Mouse (Mus musculus) macrophage (primary cell): Measurements from ENCODE around the gene Tbcb. TPM values are rescaled to one million over a fixed set of nuclear protein-coding genes. Genes with fewer than 3 reads are reported as not detected.

Experiments used
- H3K27ac ChIP-seq: fragments of 350-480 bp; formaldehyde crosslinking; 2 replicates; pipeline ENCODE4 v1.9.0; 2021
- H3K36me3 ChIP-seq: fragments of 350-480 bp; formaldehyde crosslinking; 2 replicates; pipeline ENCODE4 v1.9.0; 2021; ENCODE audit errors: inconsistent target
- H3K4me3 ChIP-seq: fragments of 350-480 bp; formaldehyde crosslinking; 2 replicates; pipeline ENCODE4 v1.9.0; 2021; ENCODE audit errors: inconsistent target
- H3K79me2 ChIP-seq: fragments of 350-480 bp; formaldehyde crosslinking; 2 replicates; pipeline ENCODE4 v1.9.0; 2021; ENCODE audit errors: inconsistent target
- WGBS: methylation state at CpG from one replicate; pipeline ENCODE4 v1.1.7; 2026; ENCODE audit warnings: inconsistent platforms; ENCODE audit not compliant: missing documents; 5-methylcytosine and 5-hydroxymethylcytosine counted together
- polyA plus RNA-seq: library from polyadenylated mRNA; stranded (reverse); fragments of 250-400 nt; gene quantifications from 3 replicates; pipeline ENCODE4 v1.2.4, GENCODE M21; 2018; ENCODE audit warnings: inconsistent platforms
- total RNA-seq, 78 experiments: library from RNA; depleted of rRNA; stranded (reverse); fragments of 250-400 nt; gene quantifications; 1 replicate in 9 of 78; 2 replicates in 24 of 78; 3 replicates in 43 of 78; 4 replicates in 2 of 78; pipeline ENCODE4 v1.2.4; 2018; ENCODE audit warnings: inconsistent platforms in 56 of 78

The Tbcb gene
- total RNA-seq (2018; cell fraction: chromatin; rRNA removed), result 10 to 100 TPM in 16 of 26 experiments, 1 to 10 TPM in 10; 1.5 to 38.8 (median 16.7) TPM
- total RNA-seq (2018; cell fraction: cytosol; rRNA removed), result 100 to 1,000 TPM; 112 to 180 (median 145) TPM
- total RNA-seq (2018; cell fraction: nucleus; rRNA removed), result 10 to 100 TPM; 21.5 to 67.9 (median 38.3) TPM
- 57.6 to 136 TPM (median 89.3 TPM) in 3 replicates for polyA plus RNA-seq

- 1% methylated on average over 67 of the region's 67 CpGs for WGBS
- Histone ChIP-seq H3K79me2 (peaks cover 17% of the 10 kb centered on the region), H3K36me3 (peaks cover 11% of the 10 kb centered on the region), H3K4me3 (peak within 1 kb of the TSS; percentile 97), H3K27ac (peak within 1 kb of the TSS; percentile 84)
These were observed at the start of gene Tbcb, which contains the start of gene Polr2i for GRCm38 (mm10) chr7:30231669-30232454. TSS of gene Tbcb (minus strand) at chr7:30232272. TSS of gene Polr2i (plus strand) at chr7:30231948.

- H3K4me3 ChIP-seq, result no peak overlapping the region
- no peaks in the 10 kb centered on the region for H3K36me3 ChIP-seq
- no peak overlapping the region for H3K27ac ChIP-seq
- 97% methylated on average over 3 of the region's 4 CpGs for WGBS
- H3K79me2 ChIP-seq, result peaks cover 27% of the 10 kb centered on the region
These were observed 49.5 kb upstream of the Tbcb start for GRCm38 (mm10) chr7:30281522-30281921.

GRCm38 (mm10) chr7:30280670-30281138 is 48.6 kb upstream of the Tbcb start:
- WGBS, result 0% methylated on average over 20 of the region's 20 CpGs
- no peaks in the 10 kb centered on the region for H3K36me3 ChIP-seq
- peaks cover 35% of the 10 kb centered on the region for H3K79me2 ChIP-seq
- H3K4me3 ChIP-seq, result peak overlapping the region; percentile 64
- peak overlapping the region; percentile 98 for H3K27ac ChIP-seq

GRCm38 (mm10) chr7:30279951-30280669 is 48.0 kb upstream of the Tbcb start, which contains the start of the genes Thap8 and Wdr62:
TSS of gene Thap8 (plus strand) at chr7:30280094.
TSS of gene Wdr62 (minus strand) at chr7:30280419.
- Histone ChIP-seq H3K27ac (peak within 1 kb of the TSS; percentile 98), H3K79me2 (peaks cover 41% of the 10 kb centered on the region), H3K36me3 (no peaks in the 10 kb centered on the region), H3K4me3 (peak within 1 kb of the TSS; percentile 64)
- 1% methylated on average over 48 of the region's 49 CpGs for WGBS

GRCm38 (mm10) chr7:30279536-30279935 is 47.5 kb upstream of the Tbcb start:
- no peaks in the 10 kb centered on the region for H3K36me3 ChIP-seq
- peak overlapping the region; percentile 98 for H3K27ac ChIP-seq
- 3% methylated on average over 6 of the region's 6 CpGs for WGBS
- peak overlapping the region; percentile 64 for H3K4me3 ChIP-seq
- peaks cover 47% of the 10 kb centered on the region for H3K79me2 ChIP-seq

GRCm38 (mm10) chr7:30278911-30279310 is 46.8 kb upstream of the Tbcb start:
- H3K4me3 ChIP-seq, result peak overlapping the region; percentile 64
- peaks cover 50% of the 10 kb centered on the region for H3K79me2 ChIP-seq
- H3K27ac ChIP-seq, result peak overlapping the region; percentile 98
- 39% methylated on average over 2 of the region's 2 CpGs for WGBS
- no peaks in the 10 kb centered on the region for H3K36me3 ChIP-seq

- Histone ChIP-seq H3K79me2 (peaks cover 50% of the 10 kb centered on the region), H3K27ac (no peak overlapping the region), H3K4me3 (no peak overlapping the region), H3K36me3 (peaks cover 27% of the 10 kb centered on the region; the same call in 1 of the 2 replicates)
- 95% methylated on average over 6 of the region's 6 CpGs for WGBS
These were observed 42.3 kb upstream of the Tbcb start for GRCm38 (mm10) chr7:30274383-30274782.

- Histone ChIP-seq H3K4me3 (no peak overlapping the region), H3K36me3 (peaks cover 37% of the 10 kb centered on the region; the same call in 1 of the 2 replicates), H3K79me2 (peaks cover 4% of the 10 kb centered on the region; the same call in 1 of the 2 replicates), H3K27ac (no peak overlapping the region)
- 86% methylated on average over 4 of the region's 4 CpGs for WGBS
These were observed 37.6 kb upstream of the Tbcb start for GRCm38 (mm10) chr7:30269641-30270040.

GRCm38 (mm10) chr7:30266780-30267179 is 34.7 kb upstream of the Tbcb start:
- Histone ChIP-seq H3K36me3 (peaks cover 37% of the 10 kb centered on the region; the same call in 1 of the 2 replicates), H3K79me2 (no peaks in the 10 kb centered on the region), H3K4me3 (no peak overlapping the region), H3K27ac (no peak overlapping the region)
- WGBS, result 87% methylated on average over 3 of the region's 3 CpGs

GRCm38 (mm10) chr7:30265935-30266334 is 33.9 kb upstream of the Tbcb start:
- Histone ChIP-seq H3K27ac (no peak overlapping the region), H3K4me3 (no peak overlapping the region), H3K36me3 (peaks cover 37% of the 10 kb centered on the region; the same call in 1 of the 2 replicates), H3K79me2 (no peaks in the 10 kb centered on the region)
- WGBS, result 89% methylated on average over 7 of the region's 7 CpGs

- H3K36me3 ChIP-seq, result peaks cover 38% of the 10 kb centered on the region; the same call in 1 of the 2 replicates
- H3K4me3 ChIP-seq, result no peak overlapping the region
- 82% methylated on average over 5 of the region's 5 CpGs for WGBS
- H3K27ac ChIP-seq, result peak overlapping the region; percentile 16; the same call in 1 of the 2 replicates
- H3K79me2 ChIP-seq, result no peaks in the 10 kb centered on the region
These were observed 33.5 kb upstream of the Tbcb start for GRCm38 (mm10) chr7:30265531-30265930.

GRCm38 (mm10) chr7:30265041-30265440 is 33.0 kb upstream of the Tbcb start:
- 55% methylated on average over 2 of the region's 2 CpGs for WGBS
- H3K4me3 ChIP-seq, result no peak overlapping the region
- H3K79me2 ChIP-seq, result no peaks in the 10 kb centered on the region
- H3K27ac ChIP-seq, result peak overlapping the region; percentile 16; the same call in 1 of the 2 replicates
- peaks cover 37% of the 10 kb centered on the region; the same call in 1 of the 2 replicates for H3K36me3 ChIP-seq

GRCm38 (mm10) chr7:30251956-30252954 is 20.2 kb upstream of the Tbcb start:
- WGBS, result 96% methylated on average over 12 of the region's 12 CpGs
- H3K36me3 ChIP-seq, result peaks cover 44% of the 10 kb centered on the region; the same call in 1 of the 2 replicates

More at GRCm38 (mm10) chr7:30251956-30252954, 20.2 kb upstream of the Tbcb start:
- Histone ChIP-seq H3K79me2 (no peaks in the 10 kb centered on the region), H3K4me3 (no peak overlapping the region), H3K27ac (no peak overlapping the region)
